Mouse (Mus musculus): ENCODE results near the gene Olfr448. TPM values are rescaled to one million over a fixed set of nuclear protein-coding genes. Genes with fewer than 3 reads are reported as not detected.

Olfr448 gene
- not detected for polyA plus RNA-seq (2017; shearing (Covaris generic))

DNA sequence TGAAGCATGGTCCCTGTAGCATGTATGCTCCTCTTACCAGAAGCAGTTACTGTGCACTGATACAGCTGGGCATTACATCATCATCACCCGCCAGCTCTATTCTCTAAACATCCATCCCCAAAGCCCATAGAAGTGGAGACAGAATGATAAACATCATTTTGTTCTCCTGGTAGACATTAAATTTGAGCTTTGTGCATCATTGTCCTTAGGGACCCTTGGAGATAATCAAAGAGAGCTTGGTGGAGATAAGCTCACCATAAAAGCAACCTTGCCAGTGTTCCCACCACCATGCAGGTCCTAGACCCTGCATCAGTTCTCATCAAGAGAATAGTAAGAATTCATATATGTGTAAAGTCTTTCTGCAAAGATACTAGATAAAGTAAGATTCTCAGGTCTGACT, at the start of gene Olfr448:
TSS of gene Olfr448 (plus strand) at position 301 of the 400 bp plus-strand sequence.
- ATAC-seq, result no peak

DNA sequence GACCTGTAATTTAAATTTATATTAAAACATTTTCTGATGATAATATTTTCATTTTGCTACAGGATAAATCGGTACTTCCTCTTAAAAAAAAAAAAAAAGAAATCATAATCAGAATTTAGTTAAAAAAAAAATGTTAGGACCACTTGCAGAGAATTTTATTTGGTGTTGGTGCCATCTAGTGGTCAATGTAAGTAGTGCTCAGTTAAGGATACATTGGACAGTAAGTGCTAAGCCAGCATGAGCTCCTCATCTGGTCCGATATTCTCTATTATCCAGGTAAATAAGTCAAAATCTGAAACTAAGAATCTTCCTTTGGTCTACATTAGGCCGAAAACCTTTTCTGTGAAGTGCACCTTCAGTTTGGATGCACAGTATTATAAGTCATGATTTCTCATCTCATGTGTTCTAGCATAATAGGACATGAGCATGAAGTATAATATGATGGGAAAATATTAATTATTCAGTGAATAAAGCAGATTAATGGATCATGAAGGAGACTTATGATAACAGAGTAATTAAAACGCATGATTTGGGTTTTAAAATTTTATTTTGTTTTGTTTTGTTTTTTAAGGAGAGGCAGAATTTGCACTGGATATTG, 29.9 kb upstream of the Olfr448 start:
- ATAC-seq, result no peak

DNA sequence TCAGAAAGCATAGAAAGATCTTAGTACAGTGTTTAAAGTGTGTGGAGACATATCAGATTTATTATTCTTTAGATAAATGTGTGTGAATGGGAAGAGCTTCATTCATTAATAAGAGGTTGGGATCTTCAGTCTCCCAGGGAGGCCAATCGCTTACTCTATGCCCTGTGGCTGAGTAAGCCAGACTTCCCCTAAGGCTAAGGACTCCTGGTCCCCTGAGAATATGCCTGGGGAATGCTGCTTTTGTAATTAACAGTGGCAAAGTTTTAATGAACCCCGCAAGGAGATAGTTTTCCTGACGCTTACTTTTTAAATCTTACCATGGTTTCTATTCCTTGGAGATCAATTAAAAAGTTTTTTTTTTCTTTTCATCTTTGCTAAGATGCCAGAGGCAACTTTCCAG, 20.5 kb upstream of the Olfr448 start:
- ATAC-seq, result no peak

DNA sequence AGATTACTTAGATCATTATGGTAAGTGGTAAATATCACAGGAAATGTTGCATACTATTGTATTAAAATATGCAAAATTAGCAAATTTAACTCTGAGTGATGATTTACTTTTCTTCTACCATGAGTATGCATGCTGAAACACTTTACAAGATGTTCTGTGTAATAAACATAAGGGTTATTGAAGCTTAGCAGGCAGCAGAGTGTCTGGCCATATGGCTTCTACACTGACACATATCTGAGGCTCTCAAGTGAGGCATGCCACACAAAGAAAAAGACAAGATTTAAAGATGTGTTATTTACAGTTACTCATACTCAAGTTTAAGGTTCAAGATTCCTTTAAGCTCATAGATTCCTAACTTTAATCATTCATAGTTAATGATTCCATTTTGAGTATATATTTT, 13.9 kb upstream of the Olfr448 start:
- no peak for ATAC-seq

DNA sequence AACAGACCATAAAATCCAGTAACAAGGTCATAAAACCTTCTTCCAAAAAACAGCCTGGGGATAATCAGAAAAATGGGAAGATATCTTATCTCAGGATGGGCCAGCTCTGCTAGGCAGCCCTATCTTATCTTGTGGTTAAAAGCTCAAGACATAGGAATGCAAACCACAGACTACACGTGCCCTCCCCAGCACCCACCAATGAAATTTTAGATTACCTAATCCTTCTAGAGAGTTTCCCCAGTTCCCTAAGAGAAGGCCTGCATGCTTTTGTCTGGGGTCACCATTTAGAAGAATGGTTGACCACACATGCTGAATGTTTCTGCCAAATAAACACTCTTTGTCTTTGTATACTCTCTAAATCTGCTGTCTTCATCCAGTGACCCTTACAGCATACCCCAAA, 10.1 kb downstream of the Olfr448 start:
- no peak for ATAC-seq

DNA sequence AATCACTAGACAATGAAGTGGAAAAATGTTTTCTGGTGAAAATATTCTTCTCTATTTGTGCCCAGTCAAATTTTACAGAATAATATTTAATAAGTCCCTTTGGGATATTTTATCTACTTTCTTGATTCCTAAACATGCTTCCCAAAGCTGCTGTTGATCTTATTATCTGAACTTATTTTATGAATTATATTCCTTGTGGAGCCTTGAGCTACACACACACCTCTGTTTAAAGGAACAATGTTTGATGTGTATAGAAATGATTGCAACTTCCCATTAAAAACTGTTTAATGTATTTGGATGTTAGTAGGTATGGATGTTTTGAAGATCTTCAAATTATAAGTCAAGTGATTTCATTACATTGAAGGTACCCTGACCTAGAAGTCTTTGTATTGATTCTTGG, 18.3 kb downstream of the Olfr448 start, which contains the start of gene Olfr447:
TSS of gene Olfr447 (plus strand) at position 301 of the 400 bp plus-strand sequence.
- ATAC-seq, result no peak

DNA sequence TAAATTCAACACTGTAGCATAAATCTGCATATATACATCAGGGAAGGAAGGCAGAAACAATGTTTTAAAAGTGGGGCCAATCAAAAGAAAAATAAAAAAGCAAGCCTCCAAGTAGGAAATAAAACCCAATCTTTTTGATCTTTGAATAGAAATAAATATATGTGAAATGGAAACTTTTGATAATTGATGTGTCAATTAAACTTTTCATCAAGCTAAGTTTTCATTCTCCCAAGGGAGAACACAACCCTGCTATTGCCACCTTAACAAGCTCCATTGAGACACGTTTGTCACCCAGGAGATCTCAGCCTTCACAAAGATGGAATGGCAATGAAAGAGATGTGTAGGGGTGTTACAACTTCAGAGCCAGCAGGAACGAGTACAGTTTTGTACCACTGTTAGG, 30.8 kb downstream of the Olfr448 start, which contains the start of gene Olfr446:
TSS of gene Olfr446 (plus strand) at position 301 of the 400 bp plus-strand sequence.
- no peak for ATAC-seq

Other genes with a start within 250 kb of the Olfr448 start
- under 1 TPM in 1 of 3 experiments, not detected in 2; 0.12 TPM for gene Tcaf2, start 245.2 kb upstream of the Olfr448 start, polyA plus RNA-seq (2017; shearing (Covaris generic))
- under 1 TPM in 2 of 3 experiments, not detected in 1; 0.19 to 0.38 TPM for gene Tcaf1, start 180.4 kb upstream of the Olfr448 start, polyA plus RNA-seq (2017; shearing (Covaris generic))
- gene Olfr453, start 151.1 kb upstream of the Olfr448 start, polyA plus RNA-seq (2017; shearing (Covaris generic)), result not detected
- gene Olfr38, start 134.0 kb upstream of the Olfr448 start, polyA plus RNA-seq (2017; shearing (Covaris generic)), result not detected
- gene Olfr452, start 105.3 kb upstream of the Olfr448 start, polyA plus RNA-seq (2017; shearing (Covaris generic)), result not detected
- gene Olfr450, start 78.5 kb upstream of the Olfr448 start, polyA plus RNA-seq (2017; shearing (Covaris generic)), result not detected
- gene Olfr449, start 56.1 kb upstream of the Olfr448 start, polyA plus RNA-seq (2017; shearing (Covaris generic)), result not detected
- not detected for gene Olfr447, start 18.4 kb downstream of the Olfr448 start, polyA plus RNA-seq (2017; shearing (Covaris generic))
- not detected for gene Olfr446, start 30.9 kb downstream of the Olfr448 start, polyA plus RNA-seq (2017; shearing (Covaris generic))
- gene Olfr444, start 58.6 kb downstream of the Olfr448 start, polyA plus RNA-seq (2017; shearing (Covaris generic)), result not detected
- not detected for gene Olfr441, start 215.9 kb downstream of the Olfr448 start, polyA plus RNA-seq (2017; shearing (Covaris generic))

Data from inflammation-experienced regulatory T-cells, adult 6 months (primary cell).